Mouse (Mus musculus): ENCODE results near the gene Crybb2. TPM values are rescaled to one million over a fixed set of nuclear protein-coding genes. Genes with fewer than 3 reads are reported as not detected.
"Not testable (repeated sequence)": the region's sequence is repeated elsewhere in the genome, so short reads cannot be mapped to it uniquely, and the experiment has no call there.

The Crybb2 gene
- not detected for total RNA-seq (2021)

- DNase-seq (ENCODE audit: extremely low spot score in 1 of 2, low spot score in 2 of 2), result no peak
- intact Hi-C loops (cut with DNase I), result no loop called here
These were observed at the start of gene Crybb2 for GRCm38 (mm10) chr5:113070017-113070416. Crybb2 (minus strand) TSS chr5:113070117.

- no peak for DNase-seq (ENCODE audit: extremely low spot score in 1 of 2, low spot score in 2 of 2)
- intact Hi-C loops (cut with DNase I), result no loop called here
These were observed 49.4 kb upstream of the Crybb2 start for GRCm38 (mm10) chr5:113119291-113119690.

DNA sequence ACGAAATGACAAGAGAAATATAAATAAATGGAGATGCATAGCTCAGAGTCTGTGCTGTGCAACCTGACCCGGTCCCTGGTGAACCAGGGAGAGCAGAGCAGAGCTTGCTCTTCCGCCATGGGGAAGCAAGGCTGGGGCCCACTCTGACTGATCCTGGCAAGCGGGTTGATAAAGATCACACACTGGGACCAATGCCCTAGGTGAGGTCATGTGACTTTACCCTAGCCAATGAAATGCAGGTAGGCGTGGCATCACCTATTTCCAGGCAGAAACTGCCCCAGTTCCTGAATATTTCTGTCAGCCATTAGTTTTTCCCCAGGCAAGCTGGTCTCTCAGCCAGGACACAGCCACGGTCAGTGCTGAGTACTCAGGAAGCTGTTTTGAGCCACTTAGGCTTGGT, 48.8 kb upstream of the Crybb2 start:
- intact Hi-C loops (cut with DNase I), result no loop called here
- no peak for DNase-seq (ENCODE audit: extremely low spot score in 1 of 2, low spot score in 2 of 2)

DNA sequence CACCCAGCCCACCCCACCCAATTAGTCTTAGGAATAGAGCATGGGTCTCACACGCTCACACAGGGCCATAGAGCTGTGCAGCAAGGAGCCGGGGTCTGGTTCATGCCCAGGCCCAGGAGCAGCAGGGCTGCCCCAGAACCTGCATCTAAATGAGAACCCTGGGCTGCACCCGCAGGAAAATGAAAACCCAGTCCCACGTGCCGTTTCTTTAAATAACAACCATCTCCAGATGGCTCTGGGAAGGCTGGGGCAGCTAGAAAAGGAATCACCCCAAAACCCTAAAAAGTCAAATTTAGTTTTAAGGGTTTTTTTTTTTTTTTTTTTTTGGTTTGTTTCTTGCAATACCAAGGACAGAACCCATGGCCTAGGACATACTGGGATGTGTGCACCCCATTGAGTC, 47.4 kb upstream of the Crybb2 start:
- intact Hi-C loops (cut with DNase I), result no loop called here
- no peak for DNase-seq (ENCODE audit: extremely low spot score in 1 of 2, low spot score in 2 of 2)

DNA sequence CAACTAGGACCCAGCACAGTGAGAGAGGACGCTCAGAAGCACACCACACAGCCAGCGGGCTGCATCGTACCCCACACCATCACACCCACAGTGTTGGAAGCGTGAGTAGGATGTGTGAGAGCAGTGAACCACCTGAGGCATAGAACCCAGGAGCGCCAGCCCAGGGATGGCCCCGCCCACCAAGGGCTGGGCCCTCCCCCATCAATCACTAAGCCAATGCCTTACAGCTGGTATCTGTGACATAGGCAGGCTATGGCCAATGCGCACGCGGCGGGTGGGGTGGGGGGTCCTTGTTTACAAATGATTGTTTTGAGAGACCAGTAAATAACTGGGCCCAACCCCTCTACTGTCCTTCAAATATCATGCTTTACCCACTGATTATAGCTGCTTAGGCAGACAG, 46.0 kb upstream of the Crybb2 start:
- DNase-seq (ENCODE audit: extremely low spot score in 1 of 2, low spot score in 2 of 2), result no peak
- intact Hi-C loops (cut with DNase I), result no loop called here

DNA sequence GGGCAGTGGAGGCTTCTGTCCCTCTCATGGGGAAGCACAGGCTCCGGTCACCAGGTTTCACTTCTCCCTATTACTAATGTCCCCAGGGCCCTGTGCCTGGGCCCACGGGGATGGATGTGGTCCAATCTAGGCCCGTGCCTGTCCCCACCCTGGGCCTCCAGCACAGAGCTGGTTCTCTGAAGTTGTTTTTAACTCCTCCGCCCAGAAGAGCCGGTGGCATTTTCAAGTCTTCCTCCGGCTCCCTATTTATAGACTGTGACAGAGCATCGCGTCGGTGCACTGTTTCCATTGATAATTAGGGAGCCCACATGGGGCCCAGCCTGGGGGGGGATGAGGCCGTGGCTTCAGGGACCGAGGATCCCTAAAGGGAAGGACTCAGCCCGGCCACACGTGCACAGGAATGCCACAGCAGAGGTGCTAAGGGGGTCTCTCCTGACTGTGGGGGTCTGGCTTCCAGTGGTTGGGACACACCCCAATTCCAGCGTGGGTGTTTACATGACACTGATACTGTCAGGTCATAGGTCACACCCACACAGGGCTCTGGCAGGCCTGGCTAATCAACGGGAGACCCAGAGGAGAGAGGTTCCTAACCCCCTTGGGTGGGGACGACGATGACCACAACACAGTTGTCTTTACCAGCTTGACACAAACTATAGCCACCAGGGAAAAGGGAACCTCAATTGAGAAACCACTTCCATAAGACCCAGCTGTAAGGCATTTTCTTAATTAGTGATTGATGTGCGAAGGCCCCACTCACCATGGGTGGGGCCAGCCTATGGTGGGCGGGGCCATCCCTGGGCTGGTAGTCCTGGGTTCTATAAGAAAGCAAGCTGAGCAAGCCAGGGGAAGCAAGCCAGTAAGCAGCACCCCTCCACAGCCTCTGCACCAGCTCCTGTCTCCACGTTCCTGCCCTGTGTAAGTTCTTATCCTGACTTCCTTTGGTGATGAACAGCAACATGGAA, 44.6 kb upstream of the Crybb2 start:
- intact Hi-C loops (cut with DNase I), result no loop called here
- no peak for DNase-seq (ENCODE audit: extremely low spot score in 1 of 2, low spot score in 2 of 2)

DNA sequence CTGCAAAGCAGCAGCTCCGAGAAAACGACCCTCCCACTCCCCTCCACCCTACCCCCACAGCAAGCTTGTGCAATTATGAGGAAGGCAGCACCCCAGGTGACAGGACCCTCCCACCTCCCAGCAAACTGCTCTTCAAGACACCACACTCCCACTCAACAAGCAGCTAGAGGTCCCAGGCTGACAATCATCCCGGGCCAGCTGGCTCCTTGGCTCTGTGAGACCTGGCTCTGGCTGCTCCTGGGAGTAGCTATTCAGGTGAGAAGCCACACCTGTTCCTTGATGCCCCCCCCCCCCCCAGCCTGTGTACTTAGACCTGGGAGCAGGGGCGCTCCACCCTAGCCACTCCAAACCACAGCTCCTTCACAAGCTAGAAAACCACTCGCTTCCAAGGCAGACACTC, 43.2 kb upstream of the Crybb2 start:
- no peak for DNase-seq (ENCODE audit: extremely low spot score in 1 of 2, low spot score in 2 of 2)
- intact Hi-C loops (cut with DNase I), result no loop called here

GRCm38 (mm10) chr5:113111336-113111735, 41.4 kb upstream of the Crybb2 start:
- DNase-seq (ENCODE audit: extremely low spot score in 1 of 2, low spot score in 2 of 2), result no peak
- intact Hi-C loops (cut with DNase I), result no loop called here

- intact Hi-C loops (cut with DNase I), result no loop called here
- no peak for DNase-seq (ENCODE audit: extremely low spot score in 1 of 2, low spot score in 2 of 2)
These were observed 41.0 kb upstream of the Crybb2 start for GRCm38 (mm10) chr5:113110929-113111328.

GRCm38 (mm10) chr5:113109651-113110050, 39.7 kb upstream of the Crybb2 start:
- DNase-seq (ENCODE audit: extremely low spot score in 1 of 2, low spot score in 2 of 2); intact Hi-C loops (cut with DNase I): not testable (repeated sequence)

- intact Hi-C loops (cut with DNase I), result no loop called here
- DNase-seq (ENCODE audit: extremely low spot score in 1 of 2, low spot score in 2 of 2), result no peak
These were observed 38.3 kb upstream of the Crybb2 start for GRCm38 (mm10) chr5:113108165-113108764.

GRCm38 (mm10) chr5:113107709-113108108, 37.8 kb upstream of the Crybb2 start:
- intact Hi-C loops (cut with DNase I), result no loop called here
- DNase-seq (ENCODE audit: extremely low spot score in 1 of 2, low spot score in 2 of 2), result no peak

- intact Hi-C loops (cut with DNase I), result no loop called here
- no peak for DNase-seq (ENCODE audit: extremely low spot score in 1 of 2, low spot score in 2 of 2)
These were observed 36.7 kb upstream of the Crybb2 start for GRCm38 (mm10) chr5:113106594-113106993.

DNA sequence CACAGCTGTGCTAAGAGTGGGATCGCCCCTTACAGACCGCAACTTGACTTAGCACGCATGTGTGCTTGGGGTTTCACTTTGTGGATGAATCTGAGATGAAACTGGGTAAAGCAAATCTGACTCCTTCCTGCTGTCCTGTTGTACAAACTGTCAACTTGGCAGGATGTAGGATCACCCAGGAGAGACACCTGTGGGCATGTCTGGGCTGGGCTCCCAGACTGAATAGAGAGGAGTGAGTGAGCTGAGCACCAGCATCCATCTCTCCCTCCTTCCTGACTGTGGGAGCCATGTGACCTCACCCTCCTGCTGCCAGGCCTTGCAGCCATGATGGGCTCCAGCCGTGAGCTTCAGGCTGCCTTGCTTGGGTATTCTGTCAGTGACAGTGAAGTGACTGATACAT, 35.6 kb upstream of the Crybb2 start:
- intact Hi-C loops (cut with DNase I), result no loop called here
- no peak for DNase-seq (ENCODE audit: extremely low spot score in 1 of 2, low spot score in 2 of 2)

DNA sequence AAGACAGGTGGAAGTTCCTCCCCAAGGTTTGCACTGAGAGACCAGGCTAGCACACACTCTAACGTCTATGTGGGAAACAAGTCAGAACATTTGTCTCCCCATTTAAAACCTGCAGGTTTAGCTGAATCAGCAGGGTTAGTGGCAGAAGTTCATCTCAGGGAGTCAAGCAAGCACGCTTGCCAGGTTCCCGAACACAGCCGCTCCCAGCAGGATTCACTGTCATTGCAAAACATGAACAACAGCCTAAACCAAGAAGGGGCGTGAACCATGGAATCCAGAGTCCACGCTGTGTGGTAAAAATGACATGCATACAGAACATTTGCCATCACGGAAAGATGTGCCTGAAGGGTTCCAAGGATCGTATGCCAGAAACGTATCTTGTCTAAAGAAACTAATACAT, 35.1 kb upstream of the Crybb2 start:
- intact Hi-C loops (cut with DNase I), result no loop called here
- DNase-seq (ENCODE audit: extremely low spot score in 1 of 2, low spot score in 2 of 2), result no peak

DNA sequence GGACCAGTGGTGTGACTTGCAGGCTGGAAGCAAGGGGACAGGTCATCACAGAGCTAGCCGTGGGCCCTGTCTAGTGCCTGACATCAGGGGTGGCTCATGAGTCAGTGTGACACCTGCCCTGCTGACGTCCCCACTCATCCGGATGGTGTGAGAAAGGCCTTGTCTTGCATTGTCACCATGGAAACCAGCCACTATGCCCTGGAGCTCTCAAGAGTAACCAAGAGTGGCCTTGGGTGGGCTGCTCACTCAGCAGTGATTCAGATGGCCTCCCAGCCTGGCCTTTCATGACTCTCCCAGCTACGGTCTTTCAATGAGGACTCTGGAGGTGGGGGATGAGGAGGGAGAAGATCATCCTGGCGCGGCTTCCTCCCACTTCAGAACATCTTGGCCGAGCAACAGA, 32.5 kb upstream of the Crybb2 start:
- intact Hi-C loops (cut with DNase I), result loop anchor here (5.0 kb wide), 1 partner anchor 35 kb away; no protein-coding TSS in a partner anchor

GRCm38 (mm10) chr5:113101457-113101856, 31.5 kb upstream of the Crybb2 start:
- intact Hi-C loops (cut with DNase I), result loop anchor here (5.0 kb wide), 1 partner anchor 36 kb away; no protein-coding TSS in a partner anchor
- no peak for DNase-seq (ENCODE audit: extremely low spot score in 1 of 2, low spot score in 2 of 2)

More for the DNA sequence above, 32.5 kb upstream of the Crybb2 start:
- DNase-seq (ENCODE audit: extremely low spot score in 1 of 2, low spot score in 2 of 2), result no peak

DNA sequence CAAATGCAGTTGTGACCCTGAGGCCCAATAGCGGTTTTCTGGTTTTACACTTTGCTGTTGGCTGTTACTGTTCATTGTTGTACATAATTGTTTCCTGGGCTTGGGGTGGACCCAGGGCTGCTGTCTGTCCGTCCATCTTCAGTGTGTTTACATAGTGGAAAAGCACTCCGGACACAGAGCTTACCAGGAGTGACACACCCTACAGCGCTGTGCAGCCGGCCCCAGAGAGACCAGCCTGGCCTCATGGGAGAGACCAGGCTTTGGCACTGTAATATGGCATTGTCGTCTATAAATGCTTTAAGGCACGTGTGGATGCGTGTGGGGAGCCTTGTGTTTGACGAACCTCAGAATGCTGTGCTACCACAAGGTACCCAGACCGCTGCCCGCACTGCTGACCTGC, 30.5 kb upstream of the Crybb2 start:
- intact Hi-C loops (cut with DNase I), result loop anchor here (5.0 kb wide), 1 partner anchor 37 kb away; no protein-coding TSS in a partner anchor
- no peak for DNase-seq (ENCODE audit: extremely low spot score in 1 of 2, low spot score in 2 of 2)

- intact Hi-C loops (cut with DNase I), result loop anchor here (2.0 to 5.0 kb wide), 2 partner anchors 55 to 128 kb away; partner anchors contain the start of gene Tmem211
- DNase-seq (ENCODE audit: extremely low spot score in 1 of 2, low spot score in 2 of 2), result peak; percentile 87 to 92
These were observed 29.6 kb upstream of the Crybb2 start for GRCm38 (mm10) chr5:113099546-113099945.

GRCm38 (mm10) chr5:113097551-113097950, 27.6 kb upstream of the Crybb2 start:
- DNase-seq (ENCODE audit: extremely low spot score in 1 of 2, low spot score in 2 of 2), result no peak
- intact Hi-C loops (cut with DNase I), result loop anchor here (5.0 kb wide), 1 partner anchor 130 kb away; the partner anchor contains the start of gene Tmem211

Measured in left cerebral cortex, postnatal 10 days (tissue).